Mouse (Mus musculus): Measurements from ENCODE around the gene Tm4sf20.

Tm4sf20 gene

GRCm38 (mm10) chr1:82768269-82768668 is at the start of gene Tm4sf20:
Tm4sf20 (minus strand) TSS chr1:82768461.
- no peak for DNase-seq (ENCODE audit: low spot score)

DNA sequence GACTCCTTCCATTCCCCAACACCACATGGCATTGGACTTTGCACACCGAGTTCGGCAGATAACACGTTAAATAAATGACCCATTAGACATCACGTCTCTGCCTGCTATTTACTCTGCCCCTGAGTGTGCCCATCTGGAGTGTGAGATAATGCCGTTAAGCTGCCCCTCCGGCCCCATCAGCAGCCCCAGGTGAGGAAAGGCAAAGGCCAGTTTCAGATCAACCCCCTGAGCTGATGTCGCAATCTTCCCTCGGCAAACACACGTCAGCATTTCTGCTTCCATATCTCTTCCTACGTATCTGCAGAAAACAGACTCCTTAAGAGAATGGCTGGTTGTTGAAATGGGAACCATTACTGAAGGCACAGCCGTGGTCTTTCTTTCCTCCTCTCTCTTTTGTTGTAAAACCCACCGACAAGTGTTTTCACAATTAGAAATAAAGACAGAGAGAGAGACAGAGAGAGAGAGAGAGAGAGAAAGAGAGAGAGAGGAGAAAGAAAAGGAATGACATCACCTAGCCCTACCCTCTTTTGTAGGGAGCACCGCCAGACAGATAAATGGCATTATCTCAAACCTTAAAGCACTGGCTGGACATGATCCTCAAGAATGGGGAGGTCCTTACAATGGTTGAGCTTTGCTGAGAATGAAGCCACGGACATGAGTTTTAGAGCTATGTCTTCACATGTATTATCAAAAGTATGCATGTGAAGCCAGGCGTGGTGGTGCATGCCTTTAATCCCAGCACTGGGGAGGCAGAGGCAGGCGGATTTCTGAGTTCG is 47.9 kb upstream of the Tm4sf20 start:
- peak; percentile 44 for DNase-seq (ENCODE audit: low spot score)

GRCm38 (mm10) chr1:82811766-82812165 is 43.5 kb upstream of the Tm4sf20 start:
- DNase-seq (ENCODE audit: low spot score), result no peak

GRCm38 (mm10) chr1:82808564-82808963 is 40.3 kb upstream of the Tm4sf20 start:
- DNase-seq (ENCODE audit: low spot score), result no peak

DNA sequence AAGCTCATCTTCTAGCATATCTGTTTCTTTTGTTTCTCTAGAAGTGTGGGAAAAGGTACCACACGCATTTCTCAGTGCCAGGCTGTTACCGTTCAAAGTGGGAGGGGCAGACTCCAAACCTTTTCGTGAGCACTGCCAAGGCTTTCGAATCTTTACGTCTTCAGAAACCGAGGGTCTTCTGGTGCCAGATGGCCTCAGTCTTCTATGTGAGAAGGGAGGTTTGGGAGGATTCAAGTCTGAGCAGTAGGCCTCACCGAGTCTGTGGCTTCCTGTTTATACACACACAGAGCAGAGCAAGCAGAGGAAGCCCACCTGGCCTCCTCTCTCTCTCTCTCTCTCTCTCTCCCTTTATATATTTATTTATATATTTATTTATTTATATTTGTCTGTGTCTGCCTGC is 38.9 kb upstream of the Tm4sf20 start:
- DNase-seq (ENCODE audit: low spot score), result no peak

DNA sequence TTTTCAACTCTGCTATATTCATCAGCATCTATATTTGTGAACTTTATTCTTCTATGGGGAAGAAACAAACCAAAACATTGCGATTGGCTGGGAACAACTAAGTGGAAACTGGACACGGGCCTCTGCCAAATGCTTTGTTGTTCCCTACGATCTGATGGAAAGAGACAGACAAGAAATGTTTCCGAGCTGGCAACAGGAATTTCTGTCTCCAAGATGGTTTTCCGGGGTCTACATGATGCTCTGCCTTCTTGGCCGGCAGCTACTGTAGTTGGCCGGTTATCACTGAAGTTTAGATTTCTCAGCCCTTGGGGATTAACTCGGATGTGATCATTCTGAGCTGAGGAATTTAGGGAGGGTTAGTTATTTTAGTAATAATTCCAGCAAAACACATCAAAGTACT is 38.1 kb upstream of the Tm4sf20 start:
- no peak for DNase-seq (ENCODE audit: low spot score)

- DNase-seq (ENCODE audit: low spot score), result no peak
Measured at GRCm38 (mm10) chr1:82804059-82804458, 35.8 kb upstream of the Tm4sf20 start.

DNA sequence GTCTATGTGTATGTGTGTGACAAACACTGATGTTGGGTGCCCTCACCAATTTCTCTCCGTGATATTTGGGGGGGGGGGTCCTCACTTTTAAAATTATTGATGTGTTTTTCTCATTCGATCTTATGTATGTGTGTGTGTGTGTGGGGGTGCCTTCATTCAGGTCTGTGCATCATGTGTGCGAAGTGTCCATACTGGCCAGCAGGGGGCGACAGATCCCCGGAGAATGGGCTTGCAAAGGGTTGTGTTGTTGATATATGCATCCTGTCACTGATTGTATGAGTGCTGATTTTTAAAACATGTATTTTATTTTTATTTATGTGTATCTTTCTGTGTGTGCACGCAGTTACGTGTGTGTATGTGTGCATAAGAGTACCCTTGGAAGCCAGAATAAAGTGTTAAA is 35.3 kb upstream of the Tm4sf20 start:
- DNase-seq (ENCODE audit: low spot score), result no peak

- no peak for DNase-seq (ENCODE audit: low spot score)
Measured at GRCm38 (mm10) chr1:82801105-82801783, 33.0 kb upstream of the Tm4sf20 start.

DNA sequence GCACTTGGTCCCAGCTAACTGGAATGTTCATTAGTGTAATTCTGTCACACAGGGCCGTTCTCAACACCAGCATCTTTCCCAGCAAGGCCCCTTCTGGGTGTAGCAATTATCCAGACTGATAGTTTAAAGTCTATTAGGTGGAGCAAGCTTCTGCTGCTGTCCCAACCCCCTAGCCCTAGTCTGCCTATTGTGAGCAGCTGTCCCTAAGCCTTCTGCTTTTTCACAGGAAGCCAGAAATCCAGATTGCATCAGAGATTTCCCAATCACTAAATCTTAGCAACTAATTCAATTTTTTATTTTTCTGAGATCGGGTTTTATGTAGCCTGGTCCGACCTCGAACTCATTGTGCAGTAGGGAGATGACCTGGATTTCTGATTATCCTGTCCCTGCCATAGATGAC is 30.7 kb upstream of the Tm4sf20 start:
- DNase-seq (ENCODE audit: low spot score), result no peak

- peak; percentile 59 for DNase-seq (ENCODE audit: low spot score)
Measured at GRCm38 (mm10) chr1:82798304-82798703, 30.0 kb upstream of the Tm4sf20 start.

DNA sequence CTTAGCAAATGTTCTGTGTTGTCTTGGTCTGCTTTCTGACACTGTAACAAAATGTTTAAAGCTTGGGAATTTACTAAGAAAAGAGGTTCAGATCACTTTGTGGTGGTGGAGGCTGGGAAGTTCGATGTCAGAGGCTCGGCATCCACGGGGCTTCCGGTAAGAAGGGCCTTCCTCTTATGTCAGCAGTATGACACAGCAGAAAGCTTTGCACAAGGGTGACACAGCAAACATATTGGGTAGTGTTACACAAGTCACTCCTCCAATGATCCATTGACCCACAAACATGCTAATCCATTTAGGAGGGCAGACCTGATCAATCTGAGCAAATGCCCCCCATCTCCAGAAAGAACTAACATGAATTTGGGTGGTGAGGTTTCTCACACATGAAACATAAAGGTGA is 28.8 kb upstream of the Tm4sf20 start:
- DNase-seq (ENCODE audit: low spot score), result no peak

DNA sequence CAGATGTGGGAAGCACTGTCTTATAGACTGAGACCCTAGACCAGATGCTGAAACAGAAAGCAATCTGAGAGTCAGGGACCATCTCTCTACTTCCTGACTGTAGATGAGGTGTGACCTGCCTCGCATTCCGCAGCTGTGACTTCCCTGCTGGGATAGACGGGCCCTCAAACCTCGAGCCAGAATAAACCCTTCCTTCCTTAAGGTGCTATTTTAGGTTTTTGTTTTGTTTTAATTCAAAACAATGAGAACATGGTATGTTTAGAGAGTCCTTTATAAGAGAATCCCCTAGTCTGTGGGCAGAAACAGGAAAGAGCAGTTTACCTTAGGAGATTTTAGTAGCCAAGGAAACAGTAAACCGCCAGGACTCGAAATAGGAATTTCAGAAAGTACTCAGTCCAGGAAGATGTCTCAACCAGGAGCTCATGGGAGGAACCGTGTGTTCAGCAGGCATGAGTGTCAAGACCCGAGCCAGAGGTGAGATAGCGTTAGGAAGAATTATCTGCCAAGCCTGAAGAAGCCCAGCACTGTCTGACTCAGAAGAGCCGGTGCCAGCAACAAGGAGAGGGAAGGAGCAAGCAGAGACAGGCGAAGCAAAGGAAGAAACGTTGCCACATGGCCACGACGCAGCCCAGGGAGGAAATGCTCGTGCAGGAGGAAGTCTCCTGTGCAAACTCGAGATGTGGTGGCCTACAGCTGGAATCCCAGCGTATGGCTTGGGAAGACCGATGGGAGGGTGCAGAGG is 27.6 kb upstream of the Tm4sf20 start:
- DNase-seq (ENCODE audit: low spot score), result peak; percentile 52

DNA sequence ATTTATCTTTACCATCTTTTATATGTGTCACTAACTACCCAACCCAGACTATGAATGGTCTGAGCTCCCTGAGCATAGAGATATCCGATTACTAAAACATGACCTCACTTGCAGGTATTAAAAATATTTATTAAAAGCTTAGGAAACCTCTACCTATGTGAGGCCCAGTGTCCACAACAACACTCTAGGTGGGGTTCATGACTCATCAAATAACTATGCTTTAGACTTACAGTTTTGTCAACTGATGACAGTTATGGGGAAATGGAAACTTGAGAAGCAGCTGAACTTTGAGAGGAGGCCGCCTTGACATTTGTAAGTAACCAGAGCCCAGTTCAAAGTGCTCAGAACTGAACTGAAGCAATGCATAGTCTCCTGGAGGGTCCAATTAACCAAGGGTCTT is 26.9 kb upstream of the Tm4sf20 start:
- DNase-seq (ENCODE audit: low spot score), result no peak

DNA sequence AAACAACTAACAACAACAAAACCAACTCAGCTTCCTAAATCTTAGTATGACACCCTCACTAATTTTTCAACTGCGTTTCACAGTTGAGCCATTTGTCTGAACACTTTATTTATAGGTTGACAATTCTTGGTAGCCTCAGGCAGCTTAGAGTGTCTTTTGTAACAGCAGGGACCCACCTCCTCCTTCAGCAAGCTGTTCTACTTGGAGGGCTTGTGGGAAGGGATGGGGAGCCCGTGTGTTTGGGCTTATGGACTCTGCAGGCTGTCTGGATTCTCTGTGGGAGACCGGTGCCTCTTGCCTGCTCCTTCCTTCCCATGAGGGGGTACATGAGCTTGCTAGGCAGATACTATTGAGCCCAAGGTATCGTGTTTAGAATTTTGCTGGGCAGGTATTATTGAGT is 25.7 kb upstream of the Tm4sf20 start:
- no peak for DNase-seq (ENCODE audit: low spot score)

DNA sequence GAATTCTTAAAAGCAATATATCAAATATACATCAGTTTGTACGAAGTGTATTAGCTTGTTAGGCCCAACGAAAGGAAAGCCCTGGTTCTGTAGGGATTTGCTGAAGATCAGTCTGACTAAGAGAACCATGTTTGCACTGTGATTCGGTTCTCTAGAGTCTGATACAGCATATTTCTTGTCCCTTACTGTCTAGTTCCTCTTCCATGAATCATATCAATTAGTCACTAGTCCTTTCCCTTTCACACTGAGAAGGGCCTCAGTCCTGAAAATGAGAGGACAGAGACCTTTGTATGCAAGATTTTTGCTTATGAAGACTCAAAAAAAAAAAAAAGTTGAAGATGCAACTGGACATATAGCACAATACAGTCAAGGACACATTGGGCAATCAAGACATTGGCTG is 24.8 kb upstream of the Tm4sf20 start:
- no peak for DNase-seq (ENCODE audit: low spot score)

- no peak for DNase-seq (ENCODE audit: low spot score)
Measured at GRCm38 (mm10) chr1:82792238-82792637, 24.0 kb upstream of the Tm4sf20 start.

DNA sequence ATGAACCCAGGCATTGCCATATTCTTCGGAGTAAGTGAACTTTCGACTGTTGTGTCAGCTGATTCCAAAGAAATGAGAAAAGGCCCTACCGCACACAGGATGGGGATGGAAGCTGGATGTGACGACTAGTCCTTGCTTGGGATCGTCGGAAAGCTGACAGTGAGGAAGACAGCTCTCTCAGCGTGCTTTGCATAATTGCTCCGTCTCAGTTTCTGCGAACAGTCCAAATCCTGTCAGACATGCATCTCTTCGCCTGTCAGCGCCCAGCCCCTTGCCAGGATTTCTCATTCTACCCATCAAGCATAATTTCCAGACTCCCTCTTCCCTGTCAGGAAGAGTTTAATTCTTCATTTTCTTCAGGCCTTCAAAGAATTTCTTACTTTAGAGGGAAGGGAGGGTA is 22.8 kb upstream of the Tm4sf20 start:
- no peak for DNase-seq (ENCODE audit: low spot score)

- no peak for DNase-seq (ENCODE audit: low spot score)
Measured at GRCm38 (mm10) chr1:82788070-82788469, 19.8 kb upstream of the Tm4sf20 start.

GRCm38 (mm10) chr1:82787414-82787813 is 19.2 kb upstream of the Tm4sf20 start:
- peak; percentile 89 for DNase-seq (ENCODE audit: low spot score)

GRCm38 (mm10) chr1:82785546-82785945 is 17.3 kb upstream of the Tm4sf20 start:
- DNase-seq (ENCODE audit: low spot score), result peak; percentile 77

GRCm38 (mm10) chr1:82783559-82783958 is 15.3 kb upstream of the Tm4sf20 start:
- peak; percentile 81 for DNase-seq (ENCODE audit: low spot score)

DNA sequence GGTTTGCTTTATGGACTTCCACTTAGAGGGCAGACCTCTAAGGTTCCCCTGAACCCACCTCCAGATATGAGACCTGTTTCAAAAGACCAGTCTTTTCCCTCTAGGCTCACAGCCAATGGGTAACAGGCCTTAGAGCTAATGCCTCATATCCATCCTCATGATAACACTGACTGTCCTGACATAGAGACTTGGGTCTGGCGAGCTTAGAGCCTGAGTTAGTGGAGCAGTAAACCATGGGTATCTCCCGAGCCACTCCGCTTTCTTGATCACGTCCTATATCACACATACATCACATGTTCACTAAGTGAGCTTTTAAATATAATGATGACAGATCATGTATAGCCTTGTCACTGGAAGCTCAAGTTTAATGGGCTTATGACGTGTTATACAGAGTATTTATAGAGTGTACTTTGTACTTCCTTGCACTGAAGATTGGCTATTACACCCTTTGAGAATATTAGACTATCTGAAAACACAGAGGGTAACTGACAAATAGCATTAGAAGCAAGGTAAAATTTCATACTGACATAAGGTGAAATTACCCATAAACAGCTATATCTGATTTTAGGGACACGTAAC is 11.2 kb upstream of the Tm4sf20 start:
- DNase-seq (ENCODE audit: low spot score), result no peak

Measured in lung, postnatal 25 days (tissue).